Mouse (Mus musculus) MEL (cell line): Measurements from ENCODE around the gene Prkar1a.

Source experiments
- CHD1 ChIP-seq: IDR thresholded peaks from 2 replicates; pipeline ENCODE4 v1.6.1; 2012; ENCODE audit warnings: low read depth, mild to moderate bottlenecking, inconsistent platforms, low read length, improper control_type of control experiment
- CTCF ChIP-seq, 3 experiments: IDR thresholded peaks in 2 of 3; conservative IDR thresholded peaks in 1 of 3; 2 replicates each; pipeline ENCODE4 v1.5.1; 2011 to 2012; ENCODE audit warnings: low read length in 3 of 3, low read depth in 2 of 3, mild to moderate bottlenecking in 2 of 3, improper control_type of control experiment in 1 of 3, inconsistent platforms in 1 of 3, mixed read lengths in 1 of 3, moderate library complexity in 1 of 3; ENCODE audit not compliant: control insufficient read depth in 1 of 3, insufficient read depth in 1 of 3, poor library complexity in 1 of 3, severe bottlenecking in 1 of 3
- EP300 ChIP-seq, 2 experiments: IDR thresholded peaks; 2 replicates each; pipeline ENCODE4 v1.6.1; 2011; ENCODE audit warnings: improper control_type of control experiment in 2 of 2, low read length in 2 of 2, low read depth in 1 of 2, mild to moderate bottlenecking in 1 of 2
- GATA1 ChIP-seq: IDR thresholded peaks from 2 replicates; pipeline ENCODE4 v1.6.1; 2011; ENCODE audit warnings: low read depth, low read length, improper control_type of control experiment
- KAT2A ChIP-seq: conservative IDR thresholded peaks from 2 replicates; pipeline ENCODE4 v1.6.1; 2012; ENCODE audit warnings: low read depth, low read length, improper control_type of control experiment, inconsistent platforms
- MAZ ChIP-seq: IDR thresholded peaks from 2 replicates; pipeline ENCODE4 v1.6.1; 2012; ENCODE audit warnings: low read depth, mild to moderate bottlenecking, inconsistent platforms, low read length, improper control_type of control experiment
- POLR2A ChIP-seq, 2 experiments: IDR thresholded peaks; 2 replicates each; pipeline ENCODE4 v1.6.1; 2011 to 2012; ENCODE audit warnings: low read length in 2 of 2, mild to moderate bottlenecking in 2 of 2, control low read depth in 1 of 2, improper control_type of control experiment in 1 of 2, low read depth in 1 of 2, moderate library complexity in 1 of 2; ENCODE audit not compliant: control insufficient read depth in 1 of 2, insufficient read depth in 1 of 2, poor library complexity in 1 of 2
- SIN3A ChIP-seq: IDR thresholded peaks from 2 replicates; pipeline ENCODE4 v1.6.1; 2012; ENCODE audit warnings: low read length, improper control_type of control experiment, inconsistent platforms
- TAL1 ChIP-seq: IDR thresholded peaks from 2 replicates; pipeline ENCODE4 v1.6.1; 2012; ENCODE audit warnings: mild to moderate bottlenecking, inconsistent platforms, low read length, moderate library complexity, mixed read lengths
- ZKSCAN1 ChIP-seq: IDR thresholded peaks from 2 replicates; pipeline ENCODE4 v1.6.1; 2012; ENCODE audit warnings: low read depth, mild to moderate bottlenecking, inconsistent platforms, low read length, improper control_type of control experiment, moderate library complexity
- ZMIZ1 ChIP-seq: IDR thresholded peaks from 2 replicates; pipeline ENCODE4 v1.6.1; 2012; ENCODE audit warnings: low read depth, mild to moderate bottlenecking, inconsistent platforms, low read length, improper control_type of control experiment, moderate library complexity

- TF ChIP-seq CTCF (IDR thresholded peaks at IDR 0.05 in 2 of 3, conservative IDR thresholded peaks at IDR 0.05 in 1 of 3; ENCODE audit: control insufficient read depth in 1 of 3, insufficient read depth in 1 of 3, low read depth in 2 of 3, low read length in 3 of 3, poor library complexity in 1 of 3, severe bottlenecking in 1 of 3) (no peak), EP300 (IDR thresholded peaks at IDR 0.05; ENCODE audit: low read depth in 1 of 2, low read length in 2 of 2) (no peak), SIN3A (no peak), TAL1 (no peak), ZKSCAN1 (no peak), CHD1 (no peak), ZMIZ1 (no peak), MAZ (no peak), KAT2A (no peak), POLR2A (IDR thresholded peaks at IDR 0.05; ENCODE audit: control insufficient read depth in 1 of 2, insufficient read depth in 1 of 2, low read depth in 1 of 2, low read length in 2 of 2, poor library complexity in 1 of 2) (no peak), GATA1 (no peak)
Measured at GRCm38 (mm10) chr11:109717448-109717847, 68.2 kb downstream of the Prkar1a start.
